Mouse (Mus musculus) naive thymus-derived CD4-positive, alpha-beta T cell, adult 2 months (primary cell): ENCODE data around the gene Tshz2.
"Not testable (repeated sequence)": the region's sequence is repeated elsewhere in the genome, so short reads cannot be mapped to it uniquely, and the experiment has no call there.

ENCODE experiments used
- DNase-seq: peaks from one replicate; pipeline ENCODE4 v3.0.0-alpha.2; 2011; ENCODE audit warnings: low read depth

Gene Tshz2

DNA sequence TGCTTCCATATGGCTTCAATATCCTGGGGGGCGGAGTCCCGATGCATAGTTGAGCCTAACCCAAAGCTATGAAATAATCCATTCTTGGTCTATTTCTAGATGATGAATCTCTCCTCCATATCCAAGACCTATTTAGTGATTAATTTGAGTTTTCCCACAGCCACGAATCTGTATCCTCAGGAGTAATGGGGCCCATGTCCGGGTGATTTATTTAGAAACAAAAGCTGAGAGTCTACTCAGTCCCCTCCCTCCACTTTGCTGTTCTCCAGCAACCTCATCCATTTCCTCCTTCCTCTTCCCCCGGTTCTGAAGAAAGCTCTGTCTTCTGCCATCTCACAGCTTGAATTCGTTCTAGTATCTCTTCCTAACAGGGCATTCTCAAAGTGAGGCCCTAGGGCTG lies 125.3 kb downstream of the Tshz2 start:
- no peak for DNase-seq

- peak; percentile 30 for DNase-seq
Measured at GRCm38 (mm10) chr2:169760117-169760516, 127.3 kb downstream of the Tshz2 start.

DNA sequence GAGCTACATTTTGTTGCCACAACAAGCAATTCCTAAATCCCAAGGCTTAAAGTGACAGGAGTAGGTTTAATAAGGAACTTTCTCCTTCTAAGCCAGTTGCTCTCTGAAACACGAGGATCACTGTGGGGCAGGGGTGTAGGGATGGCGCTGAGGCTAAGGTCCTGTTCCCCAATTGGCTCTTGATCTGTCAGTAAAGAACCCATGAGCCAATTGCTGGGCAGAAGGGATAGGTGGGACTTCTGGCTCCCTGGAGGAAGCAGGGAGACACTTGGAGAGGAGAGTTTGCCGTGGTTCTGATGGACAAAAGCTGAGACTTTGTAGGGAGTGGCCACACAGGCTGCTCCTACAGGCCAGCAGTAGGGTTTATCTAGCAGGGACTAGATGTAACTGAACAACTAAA lies 128.9 kb downstream of the Tshz2 start:
- DNase-seq = no peak

DNA sequence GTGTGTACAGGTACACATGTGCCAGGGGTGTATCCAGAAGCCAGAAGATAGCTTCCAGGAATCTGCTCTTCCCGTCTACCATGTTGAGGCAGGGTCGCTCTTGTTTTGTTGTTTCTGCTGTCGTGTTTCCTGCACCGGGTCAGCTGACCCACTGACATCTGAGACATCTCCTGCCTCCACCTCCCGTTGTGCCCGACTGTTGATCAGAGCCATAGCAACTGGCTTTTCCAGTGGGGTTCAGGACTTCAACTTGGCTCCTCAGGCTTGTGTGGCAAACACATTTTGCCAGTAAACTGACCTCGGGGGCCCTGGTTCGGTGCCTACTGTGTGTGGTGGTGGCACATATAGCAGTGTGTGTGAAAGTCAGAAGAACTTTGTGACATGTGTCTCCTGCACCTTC lies 129.5 kb downstream of the Tshz2 start:
- no peak for DNase-seq

DNA sequence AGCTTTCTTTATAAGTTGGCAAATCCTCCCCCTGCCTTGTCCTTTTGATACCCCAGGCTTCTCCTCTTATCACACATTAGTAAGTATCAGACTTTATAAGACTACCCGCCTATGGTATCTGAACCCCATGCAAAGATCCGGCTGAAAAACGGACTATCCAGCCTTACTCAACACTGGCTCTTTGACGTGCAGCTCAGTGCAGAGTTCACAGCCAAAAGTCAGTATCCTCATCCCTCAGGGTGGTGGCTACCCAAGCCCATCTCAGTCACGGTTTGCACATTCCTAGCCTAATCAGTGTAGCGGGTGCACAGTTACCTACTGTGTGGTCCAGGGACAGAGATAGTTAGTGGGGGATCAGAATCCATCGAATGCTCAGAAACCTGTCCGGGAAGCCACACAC lies 130.9 kb downstream of the Tshz2 start:
- no peak for DNase-seq

DNA sequence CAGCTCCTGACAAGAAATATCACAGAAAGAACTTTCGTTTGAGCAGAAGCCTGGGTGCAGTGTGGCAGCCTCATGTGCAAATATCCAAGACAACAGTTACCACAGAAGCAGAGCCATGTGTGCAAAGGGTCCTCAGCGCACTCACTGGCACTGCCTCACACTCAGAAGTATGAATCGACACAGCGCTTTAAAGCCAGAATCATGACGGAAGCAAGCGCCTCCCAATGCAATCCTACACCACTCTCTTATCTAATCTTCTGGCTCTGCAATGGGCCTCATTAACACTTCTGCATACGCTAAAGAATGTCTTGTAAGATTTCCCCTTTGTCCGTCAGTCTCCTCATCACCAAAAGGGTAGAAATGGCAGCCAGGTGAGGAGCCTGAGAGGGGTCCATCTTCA lies 133.4 kb downstream of the Tshz2 start:
- no peak for DNase-seq

DNA sequence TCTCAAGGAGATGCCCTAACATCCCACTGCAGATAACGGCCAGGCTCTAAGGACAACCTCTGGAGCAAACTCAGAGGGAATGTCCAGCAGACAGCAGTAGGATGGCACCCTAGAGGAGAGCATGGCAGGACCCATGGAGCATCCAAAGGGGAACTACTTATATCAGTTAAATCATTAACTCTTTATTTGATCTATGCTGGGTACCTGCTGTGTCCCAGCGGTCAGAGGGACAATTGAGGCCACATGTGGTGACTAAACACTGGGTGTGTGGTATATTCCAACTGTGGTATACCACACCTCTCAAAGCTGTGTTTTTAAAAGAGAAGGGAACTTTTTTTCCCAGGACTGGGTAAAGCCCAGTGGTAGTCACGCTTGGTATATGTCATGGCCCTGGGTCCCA lies 134.5 kb downstream of the Tshz2 start:
- DNase-seq = no peak

DNA sequence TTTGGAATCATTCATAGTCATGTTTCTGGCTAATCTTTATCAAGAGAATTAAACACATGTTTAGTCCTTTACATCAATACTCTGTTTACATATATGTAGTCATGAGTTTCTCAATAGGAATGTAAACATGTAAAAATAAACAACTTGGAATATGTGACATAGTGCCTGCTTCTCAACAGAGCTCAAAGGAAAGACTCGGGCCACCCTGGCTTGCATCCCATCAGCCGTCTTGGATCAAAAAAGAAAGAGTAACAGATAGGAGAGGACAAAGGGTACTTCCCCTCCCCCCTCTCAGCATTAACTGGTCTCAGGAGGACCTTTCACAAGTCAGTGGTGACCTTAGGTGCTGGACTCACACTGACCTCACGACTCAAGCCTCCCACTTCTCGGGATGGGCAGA lies 142.3 kb downstream of the Tshz2 start:
- DNase-seq = no peak

GRCm38 (mm10) chr2:169777242-169777641 lies 144.4 kb downstream of the Tshz2 start:
- DNase-seq = no peak

- no peak for DNase-seq
Measured at GRCm38 (mm10) chr2:169777764-169778163, 145.0 kb downstream of the Tshz2 start.

GRCm38 (mm10) chr2:169778740-169779345 lies 146.0 kb downstream of the Tshz2 start:
- DNase-seq = peak; percentile 68

- DNase-seq = not testable (repeated sequence)
Measured at GRCm38 (mm10) chr2:169781671-169782070, 148.9 kb downstream of the Tshz2 start.

DNA sequence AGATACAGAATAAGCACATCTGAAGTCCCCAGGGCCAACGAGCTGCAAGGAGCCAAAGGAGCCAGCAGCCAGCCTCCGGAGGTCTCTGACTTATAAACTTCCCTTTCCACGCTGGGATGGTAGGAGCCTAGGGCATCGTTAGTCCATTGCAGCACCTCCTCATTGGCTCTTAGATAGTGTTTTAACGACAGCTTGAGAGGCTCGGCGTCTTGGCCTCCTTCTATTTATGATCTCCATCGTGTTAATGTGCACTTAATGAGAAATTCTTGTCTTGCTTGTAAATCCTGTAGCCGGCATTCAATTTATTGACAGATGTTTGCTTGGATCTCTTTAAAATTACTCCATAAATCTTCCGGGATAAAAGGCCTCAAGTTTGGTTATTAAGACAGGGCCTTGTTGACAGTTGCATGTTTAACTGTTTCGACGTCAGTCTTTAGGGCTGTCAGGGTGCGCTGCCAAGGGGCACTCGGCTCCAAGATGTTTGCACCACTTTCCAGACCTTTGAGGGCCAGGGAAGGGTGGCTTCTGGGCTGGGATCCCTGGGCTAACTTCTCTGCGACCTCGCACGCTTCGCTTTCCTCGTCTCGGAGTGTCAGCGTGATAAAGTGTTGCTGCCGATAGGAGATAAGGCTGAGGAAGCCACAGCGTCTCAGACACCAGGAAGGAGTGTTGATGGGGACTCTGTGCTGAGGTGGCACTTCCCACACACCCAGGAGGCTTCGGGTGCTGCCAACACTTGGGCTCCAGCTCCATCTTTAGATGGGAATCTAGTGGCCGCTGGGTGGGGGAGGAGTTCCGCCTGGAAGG lies 150.3 kb downstream of the Tshz2 start:
- DNase-seq = no peak

DNA sequence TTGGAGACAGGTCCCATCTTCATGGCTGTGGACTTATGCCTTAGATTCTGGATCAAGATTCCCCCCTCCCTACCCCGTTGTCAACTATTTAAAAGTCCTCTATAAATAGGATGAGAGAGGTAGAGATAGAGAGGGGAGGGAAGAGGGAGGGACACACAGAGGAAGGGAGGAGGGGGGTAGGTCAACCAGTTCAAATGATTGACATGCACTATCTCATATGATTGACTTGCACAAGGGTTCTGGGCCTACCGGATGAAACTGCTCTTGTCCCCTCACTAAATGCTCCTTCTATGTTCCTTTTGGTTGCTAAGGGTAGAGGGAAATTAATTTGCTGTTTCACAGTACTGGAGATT lies 150.8 kb downstream of the Tshz2 start:
- DNase-seq = no peak

DNA sequence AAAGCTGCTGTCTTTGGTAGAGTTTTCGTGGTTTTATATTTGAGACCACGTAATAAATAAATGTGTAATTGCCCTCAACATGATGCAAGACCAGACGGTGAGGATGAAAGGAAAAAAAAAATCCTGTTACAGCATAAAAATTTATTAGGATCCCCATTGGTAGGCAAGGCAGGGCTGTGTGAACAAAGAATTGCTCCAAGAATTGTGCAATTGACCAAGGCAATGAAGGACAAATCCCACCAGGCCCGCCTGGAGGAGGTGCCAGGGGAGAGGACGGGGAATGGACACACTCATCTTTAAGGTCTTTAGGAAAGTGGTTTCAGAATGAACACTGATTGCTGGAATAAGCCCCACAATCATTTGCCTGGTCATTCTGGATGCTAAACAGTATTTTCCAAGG lies 154.6 kb downstream of the Tshz2 start:
- no peak for DNase-seq

DNA sequence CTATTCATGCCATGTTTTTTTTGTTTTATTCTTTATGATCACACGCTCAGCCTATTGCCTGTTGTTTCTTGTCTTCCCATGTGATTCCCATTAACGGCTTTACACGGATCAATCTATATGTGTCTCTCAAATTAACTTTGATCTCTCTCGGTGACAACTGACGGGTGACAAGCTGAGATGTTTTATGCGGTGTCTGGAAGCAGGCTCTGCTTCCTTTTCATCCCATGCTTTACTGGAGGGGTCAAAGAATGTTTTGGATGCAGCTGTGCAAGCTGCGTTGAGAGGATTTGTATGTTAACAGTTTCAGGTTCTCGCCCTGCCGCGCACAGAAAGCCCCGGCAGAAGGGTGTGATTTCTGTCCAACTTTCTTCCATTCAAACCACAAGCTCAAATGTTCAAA lies 155.1 kb downstream of the Tshz2 start:
- no peak for DNase-seq

GRCm38 (mm10) chr2:169790439-169791131 lies 157.8 kb downstream of the Tshz2 start:
- DNase-seq = peak; percentile 63

DNA sequence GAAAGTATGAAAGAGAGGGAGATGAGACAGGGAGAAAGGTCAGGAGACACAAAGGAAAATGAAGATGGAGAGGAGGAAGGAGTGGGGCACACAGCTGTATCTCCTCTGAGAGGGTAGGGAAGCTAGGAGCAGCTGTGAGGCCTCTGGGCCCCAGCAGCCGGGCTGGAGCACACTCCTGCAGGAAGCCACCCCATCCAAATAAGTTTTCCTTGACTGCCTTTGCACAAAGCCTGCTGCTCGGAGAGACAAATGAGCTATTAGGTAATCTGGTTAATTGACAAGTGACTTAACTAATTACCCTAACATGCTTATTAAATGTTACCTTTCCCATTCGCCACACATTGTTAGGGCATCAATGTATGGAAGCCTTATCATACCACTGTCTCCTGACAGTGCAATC lies 159.9 kb downstream of the Tshz2 start:
- no peak for DNase-seq

DNA sequence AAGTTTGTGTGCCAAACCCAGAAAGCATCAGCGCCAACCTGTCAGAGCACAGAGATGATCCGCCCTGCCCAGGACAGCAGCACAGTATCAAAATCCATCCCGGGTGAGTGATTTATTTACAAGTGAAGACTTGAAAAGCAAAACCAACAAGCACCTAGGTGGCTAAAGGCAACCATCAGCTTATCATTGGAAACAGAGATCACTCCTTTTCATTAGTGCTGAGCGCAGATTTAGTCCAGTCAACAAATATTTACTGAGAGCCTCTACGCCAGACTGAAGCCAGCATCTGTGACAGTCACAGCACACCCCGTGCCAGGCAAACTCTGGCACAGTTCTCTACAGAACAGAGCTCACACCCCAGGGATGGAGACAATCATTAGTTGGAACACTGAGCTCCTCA lies 169.4 kb downstream of the Tshz2 start:
- no peak for DNase-seq

- DNase-seq = no peak
Measured at GRCm38 (mm10) chr2:169804380-169804779, 171.6 kb downstream of the Tshz2 start.

- DNase-seq = no peak
Measured at GRCm38 (mm10) chr2:169805545-169805944, 172.7 kb downstream of the Tshz2 start.

DNA sequence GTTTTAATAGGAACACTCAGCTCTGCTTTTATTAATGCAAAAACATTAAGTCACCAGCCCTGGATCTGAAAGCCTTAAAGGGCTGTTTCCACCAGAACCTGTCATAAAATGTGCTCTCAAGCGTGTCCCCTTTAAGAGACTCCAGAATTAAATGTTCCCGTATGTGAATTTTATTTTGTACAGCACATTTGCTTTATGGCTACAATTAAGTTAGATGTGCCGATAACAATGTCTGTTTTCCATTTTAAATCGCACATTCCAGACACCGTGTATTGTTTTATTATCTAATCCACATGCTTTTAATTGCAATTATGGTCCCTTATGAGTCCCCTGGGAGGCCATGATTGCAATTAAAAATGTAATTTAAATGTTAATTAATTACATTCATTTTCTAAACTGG lies 178.8 kb downstream of the Tshz2 start:
- DNase-seq = no peak

GRCm38 (mm10) chr2:169812055-169812454 lies 179.2 kb downstream of the Tshz2 start:
- no peak for DNase-seq
